Mouse (Mus musculus): Measurements from ENCODE around the gene Cryab.

Cryab gene

GRCm38 (mm10) chr9:50751323-50751722 is at the start of gene Cryab:
Gene Cryab (plus strand): TSS chr9:50751325.
- CTCF ChIA-PET: no interaction called here

- CTCF ChIA-PET: no interaction called here
These were observed 46.2 kb upstream of the Cryab start for GRCm38 (mm10) chr9:50704907-50705306.

GRCm38 (mm10) chr9:50709108-50709507 is 42.0 kb upstream of the Cryab start:
- CTCF ChIA-PET: interaction anchor here (0.7 kb wide), 1 partner anchor 30 kb away, joined by 3 read pairs; the partner anchor contains the start of gene Dixdc1

GRCm38 (mm10) chr9:50711337-50711736 is 39.8 kb upstream of the Cryab start:
- CTCF ChIA-PET: no interaction called here

- CTCF ChIA-PET: no interaction called here
These were observed 36.9 kb upstream of the Cryab start for GRCm38 (mm10) chr9:50714188-50714587.

GRCm38 (mm10) chr9:50718878-50719277 is 32.2 kb upstream of the Cryab start:
- CTCF ChIA-PET: interaction anchor here (0.6 kb wide), 1 partner anchor 40 kb away, joined by 5 read pairs; no protein-coding TSS in a partner anchor

GRCm38 (mm10) chr9:50721061-50721460 is 30.1 kb upstream of the Cryab start:
- CTCF ChIA-PET: no interaction called here

GRCm38 (mm10) chr9:50722451-50722911 is 28.6 kb upstream of the Cryab start:
- CTCF ChIA-PET: no interaction called here

GRCm38 (mm10) chr9:50723406-50723805 is 27.7 kb upstream of the Cryab start:
- CTCF ChIA-PET: no interaction called here

- CTCF ChIA-PET: no interaction called here
These were observed 27.0 kb upstream of the Cryab start for GRCm38 (mm10) chr9:50724147-50724546.

GRCm38 (mm10) chr9:50724661-50725330 is 26.3 kb upstream of the Cryab start:
- CTCF ChIA-PET: no interaction called here

- CTCF ChIA-PET: no interaction called here
These were observed 25.1 kb upstream of the Cryab start for GRCm38 (mm10) chr9:50725921-50726590.

- CTCF ChIA-PET: no interaction called here
These were observed 23.8 kb upstream of the Cryab start for GRCm38 (mm10) chr9:50727171-50727924.

- CTCF ChIA-PET: no interaction called here
These were observed 23.0 kb upstream of the Cryab start for GRCm38 (mm10) chr9:50727925-50728651.

GRCm38 (mm10) chr9:50729600-50729999 is 21.5 kb upstream of the Cryab start:
- CTCF ChIA-PET: no interaction called here

GRCm38 (mm10) chr9:50732560-50732959 is 18.6 kb upstream of the Cryab start:
- CTCF ChIA-PET: no interaction called here

GRCm38 (mm10) chr9:50734989-50735388 is 16.1 kb upstream of the Cryab start:
- CTCF ChIA-PET: interaction anchor here (0.7 kb wide), 3 partner anchors 9 to 118 kb away, joined by 3 to 10 read pairs (median 3); no protein-coding TSS in a partner anchor

- CTCF ChIA-PET: interaction anchor here (0.5 kb wide), 1 partner anchor 30 kb away, joined by 3 read pairs; no protein-coding TSS in a partner anchor
These were observed 11.9 kb upstream of the Cryab start, which contains the start of gene Dixdc1 for GRCm38 (mm10) chr9:50738914-50739870. Gene Dixdc1 (minus strand): TSS chr9:50739517.

GRCm38 (mm10) chr9:50740867-50741784 is 10.0 kb upstream of the Cryab start:
- CTCF ChIA-PET: interaction anchor here (0.6 kb wide), 1 partner anchor 39 kb away, joined by 4 read pairs; no protein-coding TSS in a partner anchor

All from spleen, embryonic (tissue).